Mouse (Mus musculus): ENCODE results near the gene Immp2l. TPM values are rescaled to one million over a fixed set of nuclear protein-coding genes. Genes with fewer than 3 reads are reported as not detected.

The Immp2l gene
- polyA plus RNA-seq, 1 experiment from 2014 or later: 7.4 TPM

DNA sequence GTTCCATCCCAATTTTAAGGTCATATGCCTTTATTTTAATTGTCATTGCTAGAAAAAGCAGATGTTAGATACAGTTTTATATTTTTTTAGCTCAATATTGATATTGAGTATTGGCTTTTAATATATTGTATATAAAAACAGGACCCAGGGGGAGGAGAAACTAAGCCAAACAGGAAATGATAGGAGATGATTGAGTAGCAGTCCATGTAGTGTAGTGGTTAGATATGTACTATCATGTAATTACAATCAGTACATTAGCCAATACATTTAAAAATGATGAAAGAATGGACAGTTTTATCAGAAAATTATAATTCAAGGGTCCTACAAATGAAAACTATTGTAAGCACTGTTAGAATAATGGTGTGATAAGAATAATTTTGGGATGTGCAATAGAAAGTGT lies 94.5 kb downstream of the Immp2l start:
- Histone ChIP-seq H3K9ac (no peak overlapping the region), H3K36me3 (replicated peaks; ENCODE audit: control insufficient read depth, insufficient read depth) (no peaks in the 10 kb centered on the region)

DNA sequence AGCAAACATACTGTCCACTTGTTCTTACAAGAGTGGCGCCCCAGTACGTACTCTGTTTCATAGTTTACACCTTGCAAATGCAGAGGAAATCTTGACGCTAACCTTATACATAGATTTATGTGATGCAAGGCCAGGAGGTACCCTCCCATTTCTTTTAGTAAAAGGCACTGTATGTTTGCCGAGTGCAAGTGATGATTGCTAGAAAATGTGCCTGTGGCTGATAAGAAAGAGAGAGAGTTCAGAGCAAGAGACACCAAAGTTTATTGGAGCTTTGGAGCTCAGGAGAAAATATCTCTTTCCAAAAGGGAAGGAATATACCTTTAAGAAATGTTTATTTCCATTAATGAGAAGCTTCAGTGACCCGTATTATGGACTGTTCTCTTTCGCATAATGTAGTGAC lies 95.8 kb downstream of the Immp2l start:
- Histone ChIP-seq H3K4me3 (replicated peaks; ENCODE audit: low read length) (no peak overlapping the region), H3K4me2 (replicated peaks) (no peak overlapping the region), H3K9ac (no peak overlapping the region), H3K9me3 (ENCODE audit: control insufficient read depth, low read length) (no peaks in the 10 kb centered on the region), H3K4me1 (replicated peaks; ENCODE audit: control insufficient read depth, insufficient read depth, low read length) (no peaks in the 10 kb centered on the region), H3K36me3 (replicated peaks; ENCODE audit: control insufficient read depth, insufficient read depth) (no peaks in the 10 kb centered on the region), H3K27ac (no peak overlapping the region), H3K27me3 (ENCODE audit: control insufficient read depth, insufficient read depth, low read length) (no peaks in the 10 kb centered on the region)
- 77% methylated on average over 6 of the region's 6 CpGs for WGBS
- DNase-seq (ENCODE audit: low spot score): no peak
- no peak for ATAC-seq (ENCODE audit: low FRiP score)

More for the DNA sequence above, 94.5 kb downstream of the Immp2l start:
- no peak for ATAC-seq (ENCODE audit: low FRiP score)
- H3K4me1 ChIP-seq (replicated peaks; ENCODE audit: control insufficient read depth, insufficient read depth, low read length): no peaks in the 10 kb centered on the region
- H3K9me3 ChIP-seq (ENCODE audit: control insufficient read depth, low read length): no peaks in the 10 kb centered on the region
- H3K4me2 ChIP-seq (replicated peaks): no peak overlapping the region
- H3K27ac ChIP-seq: no peak overlapping the region
- no peaks in the 10 kb centered on the region for H3K27me3 ChIP-seq (ENCODE audit: control insufficient read depth, insufficient read depth, low read length)
- no peak for DNase-seq (ENCODE audit: low spot score)
- no peak overlapping the region for H3K4me3 ChIP-seq (replicated peaks; ENCODE audit: low read length)

DNA sequence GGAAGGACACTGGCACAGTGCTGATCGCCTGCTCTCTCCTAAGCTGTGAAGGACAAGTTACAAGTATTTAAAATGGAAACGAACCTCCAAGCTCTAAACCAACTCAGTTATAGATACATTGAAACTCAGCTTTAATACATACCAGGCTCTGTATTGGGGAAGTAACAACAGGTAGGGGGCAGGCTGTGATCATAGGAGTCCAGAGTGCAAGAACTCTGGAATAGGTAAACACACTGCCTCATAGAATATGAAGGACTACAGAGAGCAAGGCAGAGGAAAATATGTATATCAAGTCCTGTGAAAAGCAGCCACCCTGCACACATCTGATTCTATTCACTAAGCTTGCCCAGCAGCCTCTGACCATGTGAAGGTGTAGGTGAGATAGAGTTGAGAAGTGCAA lies 99.3 kb downstream of the Immp2l start:
- no peak overlapping the region for H3K4me2 ChIP-seq (replicated peaks)
- no peaks in the 10 kb centered on the region for H3K36me3 ChIP-seq (replicated peaks; ENCODE audit: control insufficient read depth, insufficient read depth)
- ATAC-seq (ENCODE audit: low FRiP score): no peak
- no peak overlapping the region for H3K4me3 ChIP-seq (replicated peaks; ENCODE audit: low read length)
- no peak overlapping the region for H3K27ac ChIP-seq
- no peaks in the 10 kb centered on the region for H3K27me3 ChIP-seq (ENCODE audit: control insufficient read depth, insufficient read depth, low read length)
- H3K9me3 ChIP-seq (ENCODE audit: control insufficient read depth, low read length): no peaks in the 10 kb centered on the region
- DNase-seq (ENCODE audit: low spot score): no peak
- no peaks in the 10 kb centered on the region for H3K4me1 ChIP-seq (replicated peaks; ENCODE audit: control insufficient read depth, insufficient read depth, low read length)
- H3K9ac ChIP-seq: no peak overlapping the region
- WGBS: 91% methylated on average over 2 of the region's 2 CpGs

DNA sequence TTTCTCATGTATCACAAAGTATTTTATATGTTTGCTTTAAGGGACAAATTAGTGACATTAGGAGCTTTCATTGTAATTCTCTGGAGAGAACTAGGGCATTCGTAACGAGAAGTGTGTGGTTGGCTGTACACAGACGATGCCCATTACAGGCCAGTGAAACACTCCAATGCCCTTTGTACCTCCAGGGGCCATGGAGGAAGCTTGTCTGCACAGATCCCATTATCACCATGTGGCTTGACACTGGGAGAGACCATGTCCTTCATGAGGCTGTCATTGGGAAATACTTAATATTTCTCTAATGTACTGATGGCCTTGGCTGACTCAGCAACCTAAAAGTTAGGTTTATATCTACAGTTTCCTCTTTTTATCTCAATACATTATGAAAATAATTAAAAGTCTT lies 111.0 kb downstream of the Immp2l start:
- H3K9ac ChIP-seq: no peak overlapping the region
- DNase-seq (ENCODE audit: low spot score): no peak

DNA sequence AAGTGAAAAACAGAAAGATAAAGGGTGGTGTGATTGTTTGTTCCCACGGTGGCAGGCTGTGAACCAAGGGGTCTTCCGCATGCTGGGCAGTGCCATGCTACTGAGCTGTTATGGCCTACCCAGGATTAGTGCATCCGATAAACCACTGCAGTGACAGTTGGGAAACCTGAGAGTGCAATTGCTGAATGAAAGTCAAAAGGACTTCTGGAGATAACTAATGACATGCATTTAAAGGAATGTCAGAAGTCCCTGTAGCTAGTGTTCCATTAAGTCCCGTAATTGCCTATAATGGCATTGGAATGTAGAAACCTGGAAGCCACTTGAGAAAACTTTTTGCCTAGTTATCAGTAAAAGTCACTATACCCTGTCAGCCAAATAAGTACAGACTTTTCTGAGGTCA lies 135.7 kb downstream of the Immp2l start:
- no peak overlapping the region for H3K4me2 ChIP-seq (replicated peaks)
- no peaks in the 10 kb centered on the region for H3K36me3 ChIP-seq (replicated peaks; ENCODE audit: control insufficient read depth, insufficient read depth)
- WGBS: 86% methylated on average over 4 of the region's 4 CpGs
- H3K9me3 ChIP-seq (ENCODE audit: control insufficient read depth, low read length): no peaks in the 10 kb centered on the region
- no peaks in the 10 kb centered on the region for H3K27me3 ChIP-seq (ENCODE audit: control insufficient read depth, insufficient read depth, low read length)
- no peak overlapping the region for H3K9ac ChIP-seq
- no peak overlapping the region for H3K27ac ChIP-seq
- ATAC-seq (ENCODE audit: low FRiP score): no peak
- DNase-seq (ENCODE audit: low spot score): no peak
- H3K4me1 ChIP-seq (replicated peaks; ENCODE audit: control insufficient read depth, insufficient read depth, low read length): no peaks in the 10 kb centered on the region
- H3K4me3 ChIP-seq (replicated peaks; ENCODE audit: low read length): no peak overlapping the region

More for the DNA sequence above, 111.0 kb downstream of the Immp2l start:
- Histone ChIP-seq H3K36me3 (replicated peaks; ENCODE audit: control insufficient read depth, insufficient read depth) (no peaks in the 10 kb centered on the region), H3K4me1 (replicated peaks; ENCODE audit: control insufficient read depth, insufficient read depth, low read length) (no peaks in the 10 kb centered on the region), H3K27me3 (ENCODE audit: control insufficient read depth, insufficient read depth, low read length) (no peaks in the 10 kb centered on the region), H3K27ac (no peak overlapping the region), H3K9me3 (ENCODE audit: control insufficient read depth, low read length) (no peaks in the 10 kb centered on the region), H3K4me2 (replicated peaks) (no peak overlapping the region), H3K4me3 (replicated peaks; ENCODE audit: low read length) (no peak overlapping the region)
- no peak for ATAC-seq (ENCODE audit: low FRiP score)
- 76% methylated on average over 3 of the region's 3 CpGs for WGBS

DNA sequence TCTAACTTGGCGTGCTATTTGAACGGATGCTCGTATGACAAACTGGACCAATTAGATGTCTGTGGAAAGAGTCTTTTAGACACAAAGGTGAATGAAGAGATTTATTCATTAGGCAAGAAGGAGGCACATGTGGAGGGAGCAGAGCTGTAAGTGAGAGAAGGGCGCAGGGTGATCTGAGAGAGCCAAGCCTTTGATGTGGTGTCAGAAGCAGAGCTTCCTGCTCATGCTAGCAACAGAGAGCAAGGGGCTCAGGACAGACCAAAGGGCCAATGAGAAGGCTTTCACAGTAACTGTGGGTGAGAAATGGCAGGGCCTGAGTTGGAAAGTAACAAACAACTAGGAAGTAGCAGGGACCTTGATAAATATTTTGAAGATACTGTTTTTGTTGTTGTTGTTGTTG lies 143.9 kb downstream of the Immp2l start:
- Histone ChIP-seq H3K4me3 (replicated peaks; ENCODE audit: low read length) (no peak overlapping the region), H3K27ac (no peak overlapping the region), H3K36me3 (replicated peaks; ENCODE audit: control insufficient read depth, insufficient read depth) (no peaks in the 10 kb centered on the region), H3K9ac (no peak overlapping the region), H3K4me1 (replicated peaks; ENCODE audit: control insufficient read depth, insufficient read depth, low read length) (no peaks in the 10 kb centered on the region), H3K4me2 (replicated peaks) (no peak overlapping the region), H3K27me3 (ENCODE audit: control insufficient read depth, insufficient read depth, low read length) (no peaks in the 10 kb centered on the region), H3K9me3 (ENCODE audit: control insufficient read depth, low read length) (no peaks in the 10 kb centered on the region)
- DNase-seq (ENCODE audit: low spot score) (no peak), ATAC-seq (ENCODE audit: low FRiP score) (no peak)
- WGBS: 87% methylated on average over 4 of the region's 4 CpGs

DNA sequence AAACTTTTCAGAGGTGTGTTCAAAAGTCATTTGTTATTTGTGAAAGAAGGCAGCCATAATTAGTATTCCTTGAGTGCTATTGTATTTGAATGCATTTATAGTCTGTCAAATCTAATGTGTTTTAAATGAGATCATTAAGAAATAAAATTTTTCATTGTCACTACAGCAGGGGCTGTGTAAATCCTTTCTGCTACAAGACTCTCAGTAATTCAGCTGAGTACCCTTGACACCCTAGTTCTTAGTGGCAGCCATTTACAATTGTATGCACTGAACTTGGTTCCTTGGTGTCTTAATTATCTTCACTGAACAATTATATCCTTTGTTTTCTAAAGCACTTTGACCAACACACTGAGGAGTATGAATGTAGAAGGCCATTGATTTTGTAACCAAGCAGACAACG lies 146.2 kb downstream of the Immp2l start:
- H3K27ac ChIP-seq: no peak overlapping the region
- H3K36me3 ChIP-seq (replicated peaks; ENCODE audit: control insufficient read depth, insufficient read depth): no peaks in the 10 kb centered on the region
- no peaks in the 10 kb centered on the region for H3K4me1 ChIP-seq (replicated peaks; ENCODE audit: control insufficient read depth, insufficient read depth, low read length)
- WGBS: 28% methylated on average over 1 of the region's 1 CpGs
- no peaks in the 10 kb centered on the region for H3K27me3 ChIP-seq (ENCODE audit: control insufficient read depth, insufficient read depth, low read length)
- H3K9ac ChIP-seq: no peak overlapping the region
- H3K9me3 ChIP-seq (ENCODE audit: control insufficient read depth, low read length): no peaks in the 10 kb centered on the region
- ATAC-seq (ENCODE audit: low FRiP score) (no peak), DNase-seq (ENCODE audit: low spot score) (no peak)
- H3K4me2 ChIP-seq (replicated peaks): no peak overlapping the region
- no peak overlapping the region for H3K4me3 ChIP-seq (replicated peaks; ENCODE audit: low read length)

DNA sequence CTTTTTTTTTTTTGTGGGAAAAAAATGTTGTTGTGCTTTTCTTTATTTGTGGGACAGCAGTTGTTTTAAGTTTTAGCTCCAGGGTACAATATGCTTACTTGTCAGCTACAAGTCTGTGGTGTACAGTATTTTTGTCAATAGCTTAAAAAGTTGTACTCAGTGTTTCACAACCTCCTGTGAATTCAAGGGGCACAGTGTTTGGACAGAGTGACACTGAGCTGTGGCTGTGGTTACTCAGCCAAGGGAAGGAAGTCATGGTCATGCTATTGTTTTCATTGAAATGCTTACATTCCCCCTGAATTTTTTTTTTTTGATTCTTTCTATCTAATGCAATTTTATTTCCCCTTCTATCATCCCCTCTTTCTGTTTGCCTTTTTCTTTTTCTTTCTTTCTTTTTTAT lies 159.0 kb downstream of the Immp2l start:
- ATAC-seq (ENCODE audit: low FRiP score): no peak
- H3K27me3 ChIP-seq (ENCODE audit: control insufficient read depth, insufficient read depth, low read length): no peaks in the 10 kb centered on the region
- no peak for DNase-seq (ENCODE audit: low spot score)

DNA sequence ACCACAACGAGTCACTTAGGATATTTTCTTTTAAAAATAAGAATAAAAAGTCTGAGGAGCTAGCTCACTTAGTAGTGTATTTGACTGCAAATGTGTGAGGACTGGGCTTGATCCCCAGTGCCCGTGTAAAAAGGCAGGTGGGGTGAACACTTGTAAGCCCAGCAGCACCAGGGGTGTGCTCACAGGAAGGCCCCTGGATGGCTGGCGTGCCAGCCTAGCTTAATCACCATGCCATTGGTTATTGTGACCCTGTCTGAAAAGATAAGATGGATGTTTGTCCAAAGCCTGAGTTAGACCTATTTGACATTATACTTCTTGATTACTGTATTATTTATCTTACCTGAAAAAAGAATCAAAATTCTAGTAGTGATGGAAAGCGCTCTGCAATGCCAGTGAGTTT lies 161.2 kb downstream of the Immp2l start:
- H3K4me2 ChIP-seq (replicated peaks): no peak overlapping the region
- DNase-seq (ENCODE audit: low spot score): no peak
- H3K36me3 ChIP-seq (replicated peaks; ENCODE audit: control insufficient read depth, insufficient read depth): no peaks in the 10 kb centered on the region
- no peak for ATAC-seq (ENCODE audit: low FRiP score)
- no peaks in the 10 kb centered on the region for H3K9me3 ChIP-seq (ENCODE audit: control insufficient read depth, low read length)
- no peaks in the 10 kb centered on the region for H3K4me1 ChIP-seq (replicated peaks; ENCODE audit: control insufficient read depth, insufficient read depth, low read length)
- H3K27me3 ChIP-seq (ENCODE audit: control insufficient read depth, insufficient read depth, low read length): no peaks in the 10 kb centered on the region
- 88% methylated on average over 4 of the region's 4 CpGs for WGBS
- no peak overlapping the region for H3K9ac ChIP-seq
- no peak overlapping the region for H3K4me3 ChIP-seq (replicated peaks; ENCODE audit: low read length)
- no peak overlapping the region for H3K27ac ChIP-seq

More for the DNA sequence above, 159.0 kb downstream of the Immp2l start:
- no peaks in the 10 kb centered on the region for H3K36me3 ChIP-seq (replicated peaks; ENCODE audit: control insufficient read depth, insufficient read depth)
- no peak overlapping the region for H3K4me3 ChIP-seq (replicated peaks; ENCODE audit: low read length)
- no peak overlapping the region for H3K27ac ChIP-seq
- no peaks in the 10 kb centered on the region for H3K9me3 ChIP-seq (ENCODE audit: control insufficient read depth, low read length)
- H3K4me2 ChIP-seq (replicated peaks): no peak overlapping the region
- H3K4me1 ChIP-seq (replicated peaks; ENCODE audit: control insufficient read depth, insufficient read depth, low read length): no peaks in the 10 kb centered on the region
- no peak overlapping the region for H3K9ac ChIP-seq

DNA sequence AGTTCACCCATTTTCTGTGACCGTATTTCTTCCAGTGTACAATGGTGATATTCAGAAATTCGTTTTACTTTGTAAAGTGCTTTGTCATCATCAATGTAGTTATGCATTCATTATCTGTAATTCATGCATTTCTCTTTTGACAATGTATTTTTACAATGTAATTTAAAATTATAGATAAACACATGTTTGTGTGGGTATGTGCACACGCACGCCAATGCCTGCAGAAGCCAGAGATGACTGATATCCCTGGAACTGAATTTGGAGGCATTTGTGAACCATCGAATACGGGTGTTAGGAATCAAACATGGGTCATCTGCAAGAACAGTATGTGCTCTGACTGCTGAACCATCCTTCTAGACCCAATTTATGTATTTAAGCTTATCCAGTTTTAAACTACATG lies 161.6 kb downstream of the Immp2l start:
- DNase-seq (ENCODE audit: low spot score) (no peak), ATAC-seq (ENCODE audit: low FRiP score) (no peak)
- no peak overlapping the region for H3K9ac ChIP-seq
- no peaks in the 10 kb centered on the region for H3K9me3 ChIP-seq (ENCODE audit: control insufficient read depth, low read length)
- no peaks in the 10 kb centered on the region for H3K4me1 ChIP-seq (replicated peaks; ENCODE audit: control insufficient read depth, insufficient read depth, low read length)
- no peaks in the 10 kb centered on the region for H3K27me3 ChIP-seq (ENCODE audit: control insufficient read depth, insufficient read depth, low read length)
- H3K4me2 ChIP-seq (replicated peaks): no peak overlapping the region
- no peaks in the 10 kb centered on the region for H3K36me3 ChIP-seq (replicated peaks; ENCODE audit: control insufficient read depth, insufficient read depth)
- 91% methylated on average over 6 of the region's 6 CpGs for WGBS
- H3K4me3 ChIP-seq (replicated peaks; ENCODE audit: low read length): no peak overlapping the region
- H3K27ac ChIP-seq: no peak overlapping the region

Data from hindbrain, embryonic 14.5 days (tissue).